Mouse (Mus musculus) limb, embryonic 14.5 days (tissue): ENCODE results near the gene Map9. TPM values are rescaled to one million over a fixed set of nuclear protein-coding genes. Genes with fewer than 3 reads are reported as not detected.
"Not testable (repeated sequence)": the region's sequence is repeated elsewhere in the genome, so short reads cannot be mapped to it uniquely, and the experiment has no call there.

Source experiments
- ATAC-seq: fragments of 200-750 bp; cut with Nextera tagmentation; 2 replicates; pipeline ENCODE4 v1.8.0; 2017; ENCODE audit warnings: low read depth, moderate number of reproducible peaks, moderate TSS enrichment; ENCODE audit not compliant: low FRiP score
- DNase-seq: peaks from one replicate; pipeline ENCODE4 v3.0.0-alpha.2; 2015; ENCODE audit warnings: low spot score
- H3K27ac ChIP-seq: fragments of 300-500 bp; sonication (generic); replicated peaks from 2 replicates; pipeline ENCODE4 v1.5.1; 2014; ENCODE audit warnings: low read depth, mild to moderate bottlenecking, low read length, moderate library complexity, mixed read lengths
- H3K27me3 ChIP-seq: fragments of 300-500 bp; sonication (generic); 2 replicates; pipeline ENCODE4 v1.6.1; 2014; ENCODE audit warnings: low read length, mixed read lengths; ENCODE audit not compliant: control insufficient read depth, insufficient read depth
- H3K36me3 ChIP-seq: fragments of 300-500 bp; sonication (generic); 2 replicates; pipeline ENCODE4 v1.6.1; 2014; ENCODE audit warnings: mild to moderate bottlenecking, low read length, moderate library complexity, mixed read lengths; ENCODE audit not compliant: control insufficient read depth, insufficient read depth
- H3K4me1 ChIP-seq: fragments of 300-500 bp; sonication (generic); 2 replicates; pipeline ENCODE4 v1.6.1; 2014; ENCODE audit warnings: antibody characterized with exemption, low read length, mixed read lengths; ENCODE audit not compliant: control insufficient read depth, insufficient read depth
- H3K4me2 ChIP-seq: fragments of 300-500 bp; sonication (generic); replicated peaks from 2 replicates; pipeline ENCODE4 v1.6.1; 2014; ENCODE audit warnings: low read depth, mild to moderate bottlenecking, low read length, moderate library complexity; ENCODE audit not compliant: severe bottlenecking
- H3K4me3 ChIP-seq: fragments of 300-500 bp; sonication (generic); replicated peaks from 2 replicates; pipeline ENCODE4 v1.5.1; 2014; ENCODE audit warnings: low read length
- H3K9ac ChIP-seq: fragments of 300-500 bp; sonication (generic); 2 replicates; pipeline ENCODE4 v1.6.1; 2014; ENCODE audit warnings: mild to moderate bottlenecking, low read depth, low read length, moderate library complexity; ENCODE audit not compliant: severe bottlenecking
- H3K9me3 ChIP-seq: fragments of 300-500 bp; sonication (generic); 2 replicates; pipeline ENCODE4 v1.6.1; 2016; ENCODE audit warnings: low read length; ENCODE audit not compliant: control insufficient read depth
- POLR2A ChIP-seq: fragments of 200-500 bp; IDR thresholded peaks from 2 replicates; pipeline ENCODE4 v1.8.0; 2012; ENCODE audit warnings: inconsistent platforms, mild to moderate bottlenecking, moderate library complexity, borderline replicate concordance; ENCODE audit not compliant: insufficient read depth, insufficient read length; ENCODE audit errors: extremely low read depth
- WGBS: fragments of 180-500 bp; shearing (Covaris S2); extraction: QIAGEN DNeasy Blood & Tissue Kit; methylation state at CpG from one replicate; pipeline ENCODE4 v1.1.7; 2014; 5-methylcytosine and 5-hydroxymethylcytosine counted together
- polyA plus RNA-seq, 2 experiments: library from polyadenylated mRNA; depleted of rRNA in 1 of 2; stranded (reverse) in 1 of 2; unstranded in 1 of 2; fragments of >200 nt; fragmentation: Nextera tagmentation in 1 of 2; extraction: Ambion mirVana in 1 of 2; gene quantifications; 2 replicates each; pipeline versions ENCODE4 v1.2.1 to v1.2.3; 2012 to 2014

Gene Map9
- polyA plus RNA-seq (2012; rRNA removed) (3.2 and 3.6 TPM in 2 replicates), polyA plus RNA-seq (2014; fragmentation: Nextera tagmentation; extraction: Ambion mirVana) (7.6 and 9.1 TPM in 2 replicates)

DNA sequence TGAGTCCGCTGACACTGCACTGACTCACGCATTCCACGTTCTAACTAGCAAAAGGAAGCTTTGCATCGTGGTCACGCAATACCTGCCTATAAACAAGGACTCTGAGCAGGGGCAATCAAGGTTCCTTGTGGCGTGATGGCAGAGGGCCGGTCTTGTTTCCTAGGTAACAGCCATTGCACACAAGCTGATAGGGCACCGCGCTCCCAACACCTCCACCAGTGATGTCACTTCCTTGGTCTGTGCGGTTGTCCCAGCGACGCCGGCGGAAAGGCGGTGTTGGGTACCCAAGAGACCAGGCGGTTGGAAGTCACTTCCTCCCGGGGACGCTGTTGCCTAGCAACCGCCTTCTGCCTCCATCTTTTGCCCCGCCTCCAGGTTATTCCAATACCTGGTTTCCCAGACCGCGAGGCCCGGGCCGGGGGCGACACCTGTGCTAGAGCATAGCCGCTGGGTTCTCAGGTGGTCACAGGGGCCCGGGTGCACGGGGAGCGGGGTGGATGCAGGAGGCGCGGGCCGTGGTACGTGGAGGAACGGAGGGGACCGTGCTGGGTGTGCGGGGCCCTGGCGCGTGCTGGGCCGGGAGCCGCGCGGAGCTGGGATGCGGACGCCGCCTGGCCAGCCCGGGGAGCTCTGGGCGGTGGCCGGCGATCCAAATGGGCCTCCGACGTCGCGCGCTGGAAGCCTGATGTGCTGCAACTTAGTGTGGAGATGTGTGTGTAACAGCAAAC lies at the start of gene Map9:
TSS of gene Map9 (plus strand) at position 248 of the 728 bp plus-strand sequence.
- WGBS = under 1% methylated on average over 54 of the region's 54 CpGs
- peak within 1 kb of the TSS; percentile 80 for H3K4me2 ChIP-seq
- H3K36me3 ChIP-seq = no peaks in the 10 kb centered on the region; the same call in 1 of the 2 replicates
- H3K4me3 ChIP-seq = peak within 1 kb of the TSS; percentile 68
- peak within 1 kb of the TSS; percentile 58 for H3K9ac ChIP-seq
- H3K27ac ChIP-seq = 0 out of 2 replicates have a peak within 1 kb of the TSS, but pooled peaks have one; percentile 22
- ATAC-seq (peak; percentile 100), DNase-seq (peak; percentile 98)
- no peaks in the 10 kb centered on the region for H3K9me3 ChIP-seq
- H3K4me1 ChIP-seq = no peaks in the 10 kb centered on the region
- TF ChIP-seq POLR2A = no peak; the same call in 1 of the 2 replicates
- no peaks in the 10 kb centered on the region for H3K27me3 ChIP-seq

DNA sequence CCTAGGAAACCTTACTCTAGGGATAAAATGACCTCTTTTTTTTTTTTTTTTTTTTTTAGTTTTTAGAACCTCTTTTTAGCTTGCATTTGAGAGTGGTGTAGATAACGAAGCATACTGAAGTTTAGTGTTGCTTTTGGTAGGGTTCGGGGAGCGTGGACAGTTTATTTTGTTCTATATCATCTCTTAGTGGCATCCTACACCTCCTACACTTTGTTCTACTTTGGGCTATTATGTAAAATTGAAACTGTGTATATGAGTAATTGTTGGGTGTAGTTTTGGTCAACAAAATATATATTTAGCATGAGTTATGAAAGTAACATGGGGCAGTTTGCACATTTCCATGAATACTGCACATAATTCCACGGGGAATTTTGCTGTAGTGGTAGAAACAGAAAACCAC lies 42.1 kb upstream of the Map9 start:
- Histone ChIP-seq H3K27me3 (no peaks in the 10 kb centered on the region), H3K9ac (no peak overlapping the region), H3K27ac (no peak overlapping the region), H3K4me1 (no peaks in the 10 kb centered on the region), H3K4me2 (no peak overlapping the region), H3K9me3 (no peaks in the 10 kb centered on the region), H3K4me3 (no peak overlapping the region), H3K36me3 (no peaks in the 10 kb centered on the region)
- ATAC-seq (no peak), DNase-seq (no peak)
- 88% methylated on average over 4 of the region's 4 CpGs for WGBS
- no peak for TF ChIP-seq POLR2A

DNA sequence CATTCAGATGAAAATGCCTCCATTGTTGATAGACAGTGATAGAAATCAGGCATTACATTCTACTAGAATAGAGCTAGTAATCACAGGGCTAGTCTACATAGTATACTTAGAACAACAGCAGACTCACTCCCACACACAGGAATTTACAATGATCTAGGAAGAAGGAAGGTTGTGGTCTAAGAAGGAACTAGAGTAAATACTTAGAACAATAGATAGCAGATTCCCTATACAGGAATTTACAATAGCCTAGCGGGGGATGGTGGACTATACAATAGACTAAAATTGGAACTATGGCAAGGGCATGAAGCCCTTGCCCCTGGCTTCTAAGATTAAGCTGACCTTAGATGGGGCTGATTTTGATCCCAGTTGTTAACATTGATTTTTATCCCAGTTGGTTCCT lies 31.1 kb upstream of the Map9 start:
- not testable (repeated sequence) for H3K4me2 ChIP-seq, H3K36me3 ChIP-seq, ATAC-seq, H3K4me3 ChIP-seq, H3K27me3 ChIP-seq, H3K9me3 ChIP-seq, H3K9ac ChIP-seq, H3K27ac ChIP-seq, H3K4me1 ChIP-seq, DNase-seq
- 96% methylated on average over 1 of the region's 1 CpGs for whole genome bisulfite sequencing

DNA sequence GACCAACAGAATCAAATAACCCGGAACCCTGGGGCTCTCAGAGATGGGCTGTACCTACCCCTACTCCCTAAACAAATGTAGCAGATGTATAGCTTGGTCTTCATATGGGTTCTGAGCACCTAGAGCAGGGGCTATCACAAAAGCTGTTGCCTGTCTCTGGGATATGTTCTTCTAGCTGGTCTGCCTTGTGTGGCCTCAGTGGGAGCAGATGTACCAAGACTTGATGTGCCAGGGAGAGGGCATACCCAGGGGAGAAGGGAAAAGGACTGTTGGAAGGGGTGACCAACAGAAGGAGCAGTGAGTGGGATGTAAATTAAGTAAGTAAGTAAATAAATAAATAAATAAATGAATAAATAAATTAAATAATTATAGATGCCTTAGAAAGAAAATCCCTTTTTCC lies 25.8 kb upstream of the Map9 start:
- Histone ChIP-seq H3K4me3 (no peak overlapping the region), H3K27me3 (no peaks in the 10 kb centered on the region), H3K4me1 (no peaks in the 10 kb centered on the region), H3K27ac (no peak overlapping the region), H3K9me3 (no peaks in the 10 kb centered on the region), H3K36me3 (no peaks in the 10 kb centered on the region), H3K9ac (no peak overlapping the region), H3K4me2 (no peak overlapping the region)
- 92% methylated on average over 1 of the region's 1 CpGs for WGBS
- no peak for ATAC-seq
- TF ChIP-seq POLR2A = no peak
- DNase-seq = no peak

DNA sequence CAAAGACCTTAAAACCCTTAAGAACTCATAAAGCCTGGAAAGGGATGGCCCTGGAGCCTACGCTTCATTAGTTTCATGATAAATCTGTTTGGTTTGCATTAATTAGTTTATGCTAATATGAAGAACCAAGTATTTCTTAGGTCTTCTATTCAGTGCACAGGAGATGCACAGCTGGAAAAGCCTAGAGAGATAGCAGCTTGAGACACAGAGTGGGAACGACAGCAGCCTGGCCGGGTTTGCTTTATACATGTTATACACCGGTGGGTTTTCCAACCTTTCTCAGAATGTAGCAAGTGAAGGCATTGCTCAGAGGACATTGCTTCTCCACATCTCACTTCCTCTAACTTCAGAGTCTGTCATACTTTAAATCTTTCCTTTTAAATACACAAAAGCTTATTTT lies 25.3 kb upstream of the Map9 start:
- 93% methylated on average over 4 of the region's 4 CpGs for WGBS
- DNase-seq = no peak
- H3K4me3 ChIP-seq = no peak overlapping the region
- no peaks in the 10 kb centered on the region for H3K9me3 ChIP-seq
- H3K4me2 ChIP-seq = no peak overlapping the region
- no peak for ATAC-seq
- H3K27me3 ChIP-seq = no peaks in the 10 kb centered on the region
- H3K36me3 ChIP-seq = no peaks in the 10 kb centered on the region
- no peak overlapping the region for H3K27ac ChIP-seq
- H3K9ac ChIP-seq = no peak overlapping the region
- TF ChIP-seq POLR2A = no peak
- no peaks in the 10 kb centered on the region for H3K4me1 ChIP-seq
